Mouse (Mus musculus) left cerebral cortex, adult 9 months (tissue): ENCODE data around the gene Nfe2l2.
"Not testable (repeated sequence)": the region's sequence is repeated elsewhere in the genome, so short reads cannot be mapped to it uniquely, and the experiment has no call there.

ENCODE experiments used
- DNase-seq, 2 experiments: peaks; one replicate each; pipeline ENCODE4 v3.0.0; 2022; ENCODE audit warnings: low spot score in 2 of 2

Nfe2l2 gene

DNA sequence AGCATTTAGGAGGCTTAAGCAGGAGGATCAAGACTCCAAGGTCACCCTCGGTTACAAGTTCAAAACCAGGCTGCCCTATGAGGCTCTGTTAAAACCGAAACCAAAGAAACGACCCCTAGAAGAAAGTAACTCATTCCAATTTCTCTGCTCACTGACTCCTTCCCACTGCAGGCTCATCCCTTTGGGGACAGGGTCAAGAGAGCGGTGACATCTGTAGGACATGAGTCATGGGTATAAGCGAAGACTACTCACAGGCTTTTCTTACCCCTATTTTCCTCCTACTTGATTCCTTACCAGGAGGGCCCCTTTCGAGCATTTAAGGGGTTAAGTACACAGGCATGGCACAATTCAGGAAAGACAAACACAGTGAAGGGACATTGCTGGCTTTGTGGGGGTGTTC, 60.5 kb downstream of the Nfe2l2 start:
- DNase-seq: no peak

DNA sequence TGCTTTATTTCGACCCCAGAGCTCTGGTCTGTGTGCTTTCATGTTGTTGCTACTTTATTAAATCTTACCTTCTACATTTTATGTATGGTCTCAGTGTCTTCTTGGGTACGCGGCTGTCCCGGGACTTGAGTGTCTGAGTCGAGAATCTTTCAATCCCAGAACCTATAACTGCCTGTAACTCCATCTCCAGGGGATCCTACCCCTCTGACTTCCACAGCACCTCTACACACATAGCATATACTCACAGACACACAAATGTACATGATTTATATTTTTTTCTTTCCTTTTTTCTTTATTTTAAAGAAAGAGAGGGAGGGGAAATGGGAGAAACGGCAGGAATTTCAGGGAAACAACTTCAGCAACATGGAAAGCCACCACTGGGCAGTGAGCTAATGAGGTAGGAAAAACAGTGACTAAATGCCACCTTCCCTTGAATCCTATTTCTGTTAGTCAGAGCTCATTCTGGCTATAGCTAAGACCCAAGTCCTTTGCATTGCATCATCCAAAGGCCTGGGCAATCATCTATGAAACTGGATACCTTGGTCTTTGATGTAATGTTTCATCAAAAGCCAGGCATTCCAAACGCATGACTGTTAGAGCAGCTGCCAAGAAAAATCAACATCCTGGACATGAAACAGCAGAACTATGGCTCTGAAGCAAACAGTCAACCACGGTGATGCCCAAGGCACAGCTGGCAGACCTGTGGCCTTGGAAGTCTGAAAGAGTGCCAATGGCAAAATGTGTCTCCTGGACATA, 61.5 kb downstream of the Nfe2l2 start:
- DNase-seq: no peak

DNA sequence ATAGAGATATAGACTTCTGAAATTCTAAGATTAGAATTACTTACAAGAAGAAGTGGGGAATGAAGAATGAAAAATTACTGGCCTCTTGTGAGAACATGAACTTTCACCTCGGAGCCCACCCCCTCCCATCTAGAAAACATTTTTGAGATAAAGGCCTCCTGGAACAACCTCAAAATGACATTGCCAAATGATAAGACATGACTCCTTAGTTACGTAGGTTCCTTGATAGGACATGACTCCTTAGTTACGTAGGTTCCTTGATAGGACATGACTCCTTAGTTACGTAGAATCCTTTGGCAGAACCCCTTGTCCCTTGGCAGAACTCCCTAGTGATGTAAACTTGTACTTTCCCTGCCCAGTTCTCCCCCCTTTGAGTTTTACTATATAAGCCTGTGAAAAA, 62.1 kb downstream of the Nfe2l2 start:
- not testable (repeated sequence) for DNase-seq

DNA sequence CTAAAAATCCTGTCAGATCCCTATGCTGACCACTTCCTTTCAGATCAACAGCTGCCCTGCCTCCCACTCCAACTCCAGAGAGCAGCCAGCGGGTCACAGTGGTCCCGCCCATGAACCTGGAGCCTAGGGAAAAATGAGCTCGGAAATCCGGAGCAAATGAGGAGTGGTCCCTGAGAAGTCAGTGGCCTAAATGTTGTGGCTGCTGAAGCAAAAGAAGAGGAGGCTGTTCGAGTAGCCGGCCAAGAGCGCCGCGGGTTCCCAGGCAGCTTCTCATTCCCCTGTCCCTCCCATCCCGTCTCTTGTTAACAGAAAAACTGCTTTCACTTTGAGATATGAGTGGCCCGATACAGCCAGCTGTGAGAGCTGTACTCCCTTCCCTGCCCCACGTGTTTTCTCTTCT, 64.9 kb downstream of the Nfe2l2 start:
- not testable (repeated sequence) for DNase-seq

DNA sequence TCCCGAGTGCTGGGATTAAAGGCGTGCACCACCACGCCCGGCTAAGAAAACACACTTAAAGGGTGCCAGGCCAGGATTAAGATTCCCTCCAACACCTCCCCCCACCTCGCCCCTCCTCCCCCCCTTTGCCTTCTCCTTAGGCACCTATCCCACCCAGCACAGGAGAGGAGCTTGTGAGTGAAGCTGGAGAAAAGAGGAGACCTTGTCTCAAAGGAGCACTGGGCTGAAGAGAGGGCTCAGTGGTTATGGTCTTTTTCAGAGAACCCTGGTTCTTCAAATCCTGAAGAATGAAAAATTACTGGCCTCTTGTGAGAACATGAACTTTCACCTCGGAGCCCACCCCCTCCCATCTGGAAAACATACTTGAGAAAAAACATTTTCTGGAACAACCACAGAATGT, 66.6 kb downstream of the Nfe2l2 start:
- DNase-seq: not testable (repeated sequence)

DNA sequence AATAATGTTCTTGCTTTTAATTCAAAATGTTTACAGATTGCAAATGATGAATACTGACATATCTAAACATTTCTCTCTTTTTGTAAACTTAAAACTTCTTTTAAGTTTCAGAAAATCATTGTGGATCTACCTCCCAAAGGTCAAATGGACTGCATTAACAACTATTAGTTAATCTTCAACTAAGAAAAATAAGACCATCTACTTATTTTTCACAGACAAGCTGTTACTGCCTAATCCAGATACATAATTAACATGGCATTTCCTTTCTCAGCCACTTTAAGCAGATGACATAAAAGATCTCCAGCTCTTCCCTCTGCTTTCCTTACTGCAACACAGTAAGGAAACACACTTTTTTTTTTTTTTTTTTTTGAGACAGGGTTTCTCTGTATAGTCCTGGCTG, 67.1 kb downstream of the Nfe2l2 start:
- DNase-seq: no peak

DNA sequence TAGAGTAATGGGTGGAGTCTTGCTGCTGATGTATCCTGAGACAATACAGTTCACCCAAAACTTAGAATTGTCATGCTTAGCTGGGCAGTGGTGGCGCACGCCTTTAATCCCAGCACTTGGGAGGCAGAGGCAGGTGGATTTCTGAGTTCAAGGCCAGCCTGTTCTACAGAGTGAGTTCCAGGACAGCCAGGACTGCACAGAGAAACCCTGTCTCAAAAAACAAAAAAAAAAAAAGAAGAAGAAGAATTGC, 67.5 kb downstream of the Nfe2l2 start:
- not testable (repeated sequence) for DNase-seq

DNA sequence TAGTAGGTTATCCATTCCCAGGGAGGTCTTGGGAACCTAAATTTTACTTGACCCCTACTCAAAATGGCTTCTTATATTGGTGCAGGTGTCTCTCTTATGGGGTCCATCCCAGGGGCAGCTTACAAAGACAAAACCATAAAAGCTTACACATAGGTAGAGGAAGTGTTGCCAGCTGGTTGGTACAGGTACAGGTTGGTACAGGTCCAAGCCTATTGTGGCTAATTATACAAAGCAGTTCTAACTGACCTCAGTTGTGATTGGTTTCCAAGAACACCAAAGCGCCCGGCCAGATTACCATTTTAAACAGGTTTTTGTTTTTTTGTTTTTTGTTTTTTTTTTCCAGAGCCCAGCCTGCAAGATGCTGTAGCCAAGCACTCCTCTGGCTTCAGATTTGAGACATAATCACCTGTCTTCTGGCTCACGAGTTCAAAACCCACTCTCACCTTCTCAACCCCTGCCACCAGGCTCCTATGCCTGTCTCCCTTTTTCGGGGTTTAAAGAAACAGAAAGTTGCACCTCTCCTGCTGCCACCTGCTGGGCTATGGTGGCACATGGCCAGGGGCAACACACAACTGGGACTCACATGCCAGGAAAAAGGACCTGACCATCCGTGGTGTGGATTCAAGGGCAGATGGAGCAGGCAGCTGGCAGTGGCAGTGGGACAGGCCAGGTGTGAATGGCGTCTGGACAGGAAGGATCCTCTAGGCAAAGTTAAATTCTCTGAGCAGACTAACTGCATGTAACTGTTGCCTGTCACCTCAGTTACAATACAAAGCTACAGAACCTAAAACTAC, 68.0 kb downstream of the Nfe2l2 start:
- DNase-seq: no peak

DNA sequence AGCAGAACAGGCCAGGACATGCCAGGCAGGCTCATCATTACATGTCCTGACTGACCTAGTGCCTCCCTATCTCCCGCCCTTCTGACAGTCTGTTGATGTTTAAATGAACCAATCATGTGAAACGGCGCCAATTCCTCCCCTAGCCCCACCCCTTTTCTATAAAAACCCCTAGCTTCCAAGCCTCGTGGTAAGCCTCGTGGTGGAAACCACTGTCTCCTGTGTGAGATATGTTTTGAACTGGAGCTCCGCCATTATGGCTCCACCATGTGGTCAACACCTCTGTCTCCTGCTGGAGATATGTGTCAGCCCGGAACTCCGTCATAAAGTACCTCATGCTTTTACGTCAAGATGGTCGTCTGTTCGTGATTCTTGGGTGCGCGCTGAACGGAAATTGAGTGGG, 70.0 kb downstream of the Nfe2l2 start:
- not testable (repeated sequence) for DNase-seq

DNA sequence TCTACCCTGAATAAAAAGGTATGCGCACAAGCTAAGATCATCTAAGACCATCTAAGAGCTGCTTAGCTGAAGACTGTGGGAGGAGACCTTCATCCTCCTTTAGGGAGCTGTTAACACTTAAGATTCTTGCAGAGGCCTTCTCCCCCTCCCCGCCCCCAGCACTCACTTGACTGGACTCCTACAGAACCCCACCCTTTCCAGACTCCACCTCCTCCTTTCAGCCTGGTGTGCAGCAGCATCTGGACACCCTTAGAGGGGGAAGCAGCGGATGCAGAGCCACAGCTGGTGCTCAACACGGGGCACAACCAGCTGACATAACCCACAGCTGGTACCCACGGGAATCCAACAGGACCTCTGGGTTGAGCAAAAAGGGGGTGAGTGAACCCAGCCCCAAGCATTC, 70.7 kb downstream of the Nfe2l2 start:
- DNase-seq: no peak

DNA sequence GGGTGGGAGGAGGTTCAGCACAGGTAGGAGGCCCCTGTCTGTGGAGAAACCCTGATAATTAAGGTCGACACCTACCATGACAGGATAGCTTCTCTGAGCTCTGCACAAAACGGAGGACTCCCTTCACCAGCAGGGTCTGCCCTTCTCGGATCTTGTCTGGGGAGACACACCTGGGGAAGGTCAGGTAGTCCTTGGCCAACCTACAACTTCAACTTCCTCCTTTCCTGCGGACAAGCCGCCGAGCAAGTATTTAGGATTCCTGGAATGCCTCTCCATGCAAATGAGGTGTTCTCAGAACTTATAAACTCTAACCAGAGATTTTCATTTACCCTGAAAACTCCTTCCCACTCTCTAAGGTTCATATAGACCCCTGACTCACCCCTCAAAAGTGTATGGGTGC, 71.1 kb downstream of the Nfe2l2 start:
- DNase-seq: no peak

DNA sequence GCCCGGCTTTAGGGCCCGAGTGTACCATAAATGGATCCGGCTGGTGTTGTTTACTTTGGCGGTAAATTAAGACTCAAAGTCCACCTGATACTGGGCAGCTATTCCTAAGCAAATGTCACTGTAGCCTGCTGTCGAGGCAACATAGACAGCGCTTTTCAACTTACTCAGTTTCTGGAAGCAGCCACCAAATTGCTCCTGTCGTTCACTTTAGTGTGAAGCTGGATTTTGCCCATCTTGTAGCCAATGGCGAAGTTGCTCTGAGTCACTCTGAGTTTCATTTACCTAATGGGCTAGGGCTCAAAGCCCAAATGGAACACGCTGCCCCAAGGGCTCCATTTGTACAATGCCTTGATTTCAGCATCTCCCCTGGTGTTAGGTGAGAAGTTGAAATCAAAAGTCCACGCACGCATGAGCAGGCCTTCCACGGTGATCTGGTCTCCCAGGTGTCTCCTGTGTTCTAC, 71.7 kb downstream of the Nfe2l2 start:
- no peak for DNase-seq

DNA sequence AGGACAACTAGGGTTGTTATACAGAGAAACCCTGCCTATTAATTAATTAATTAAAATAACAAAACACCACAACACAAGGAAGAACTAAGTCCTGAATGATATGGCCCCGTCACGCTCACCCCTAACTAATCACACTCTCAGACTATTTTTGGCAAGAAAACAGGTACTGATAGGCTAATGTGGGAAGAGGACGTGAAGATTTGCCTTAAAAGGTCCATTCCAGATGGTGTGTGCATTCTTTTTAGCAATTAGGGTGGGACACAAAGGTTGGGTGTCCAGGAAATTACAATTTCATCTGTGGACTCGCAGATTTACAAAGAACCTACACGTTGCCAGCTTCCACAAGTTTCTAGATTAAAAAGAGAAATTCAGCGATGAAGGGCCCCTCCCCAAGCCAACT, 72.4 kb downstream of the Nfe2l2 start:
- no peak for DNase-seq

DNA sequence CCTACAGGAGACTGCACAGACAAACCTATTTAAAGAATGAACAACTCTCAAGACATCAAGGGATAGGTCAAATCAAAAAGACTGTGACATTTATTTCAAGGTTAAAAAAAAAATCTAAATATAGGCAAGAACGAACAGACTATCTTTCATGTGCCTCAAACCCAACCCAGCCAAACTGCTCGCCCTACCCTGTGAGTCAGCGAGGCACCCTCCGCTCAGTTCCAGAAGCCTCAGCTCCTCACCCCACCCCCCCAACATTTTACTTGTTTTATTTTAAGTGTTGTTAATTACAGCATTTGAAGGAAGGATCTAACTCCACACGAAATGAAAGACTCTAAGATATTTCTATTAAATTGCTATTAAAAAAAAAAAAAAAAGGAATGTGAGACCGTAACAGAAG, 73.0 kb downstream of the Nfe2l2 start:
- DNase-seq: no peak

DNA sequence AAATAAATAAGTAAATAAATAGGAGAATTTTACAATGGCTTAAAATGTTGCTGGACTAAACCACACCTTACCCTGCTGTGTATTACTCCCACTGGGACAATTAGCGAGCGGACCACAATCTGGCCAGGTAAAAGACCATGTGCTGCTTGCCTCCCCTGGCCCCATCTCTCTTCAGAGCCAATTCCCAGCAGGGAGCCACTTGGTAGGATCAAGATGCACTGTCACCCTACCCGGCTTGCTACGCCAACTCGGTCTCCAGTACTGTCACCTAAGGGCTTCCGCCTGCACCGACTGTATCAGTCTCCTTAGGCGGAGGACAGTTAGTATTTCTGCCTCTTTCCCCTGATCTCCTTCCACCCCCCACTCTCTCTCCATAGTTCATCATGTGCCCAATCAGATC, 76.0 kb downstream of the Nfe2l2 start:
- DNase-seq: no peak

DNA sequence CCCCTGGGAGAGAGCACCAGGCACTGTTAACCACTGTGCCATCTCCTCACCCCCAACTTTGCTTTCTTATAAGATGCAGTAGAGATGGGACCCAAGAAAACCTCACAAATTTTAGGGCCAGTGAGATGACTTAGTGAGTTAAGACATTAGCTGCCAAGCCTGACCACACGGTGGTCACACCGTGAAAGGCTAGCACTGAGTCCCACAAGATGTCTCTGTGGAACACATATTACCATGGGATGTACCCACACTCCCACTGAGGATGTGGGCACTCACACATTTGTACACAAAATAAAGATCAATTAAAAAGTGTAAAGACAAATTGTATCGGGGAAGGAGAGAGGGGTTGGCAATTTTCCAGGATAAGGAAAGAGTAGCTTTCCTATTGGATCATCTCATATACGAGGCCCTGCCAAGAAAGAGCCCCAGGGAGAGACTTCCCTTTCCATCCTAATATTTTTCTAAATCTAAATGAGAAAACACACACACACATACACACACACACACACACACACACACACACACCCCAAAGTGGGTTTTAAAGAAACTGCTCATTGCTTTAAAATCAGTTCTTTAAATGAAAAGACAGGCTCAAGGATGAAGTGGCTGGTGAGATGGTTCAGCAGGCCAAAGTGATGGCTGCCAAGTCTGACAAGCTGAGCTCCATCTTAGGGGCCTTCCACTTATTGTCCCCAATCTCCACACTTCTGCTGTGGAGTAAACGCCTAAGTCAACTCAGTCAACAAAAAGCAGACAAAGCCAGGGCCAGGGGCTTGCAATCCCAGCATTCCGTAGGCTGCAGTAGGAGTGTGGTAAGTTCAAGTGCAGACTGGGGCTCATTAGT, 77.6 kb downstream of the Nfe2l2 start:
- no peak for DNase-seq
